Mouse (Mus musculus) midbrain, embryonic 14.5 days (tissue): ENCODE measurements around the gene Psmf1. TPM values are rescaled to one million over a fixed set of nuclear protein-coding genes. Genes with fewer than 3 reads are reported as not detected.

Experiments
- ATAC-seq: fragments of 200-750 bp; cut with Nextera tagmentation; 2 replicates; pipeline ENCODE4 v1.8.0; 2017; ENCODE audit warnings: moderate number of reproducible peaks, moderate library complexity; ENCODE audit not compliant: low FRiP score, low TSS enrichment
- DNase-seq: peaks from one replicate; pipeline ENCODE4 v3.0.0-alpha.2; 2015
- H3K27ac ChIP-seq: fragments of 300-500 bp; sonication (generic); replicated peaks from 2 replicates; pipeline ENCODE4 v1.5.1; 2014; ENCODE audit warnings: mild to moderate bottlenecking, low read depth, low read length, moderate library complexity
- H3K27me3 ChIP-seq: fragments of 300-500 bp; sonication (generic); 2 replicates; pipeline ENCODE4 v1.6.1; 2014; ENCODE audit warnings: low read length, control low read depth, mixed read lengths; ENCODE audit not compliant: control insufficient read depth, insufficient read depth
- H3K36me3 ChIP-seq: fragments of 300-500 bp; sonication (generic); 2 replicates; pipeline ENCODE4 v1.6.1; 2014; ENCODE audit warnings: low read length, control low read depth; ENCODE audit not compliant: control insufficient read depth, insufficient read depth
- H3K4me1 ChIP-seq: fragments of 300-500 bp; sonication (generic); 2 replicates; pipeline ENCODE4 v1.6.1; 2014; ENCODE audit warnings: mild to moderate bottlenecking, antibody characterized with exemption, low read length, control low read depth; ENCODE audit not compliant: control insufficient read depth, insufficient read depth
- H3K4me2 ChIP-seq: fragments of 300-500 bp; sonication (generic); 2 replicates; pipeline ENCODE4 v1.6.1; 2014; ENCODE audit warnings: mild to moderate bottlenecking, low read length, moderate library complexity
- H3K4me3 ChIP-seq: fragments of 300-500 bp; sonication (generic); replicated peaks from 2 replicates; pipeline ENCODE4 v1.5.1; 2014; ENCODE audit warnings: low read depth, low read length
- H3K9ac ChIP-seq: fragments of 300-500 bp; sonication (generic); replicated peaks from 2 replicates; pipeline ENCODE4 v1.6.1; 2014; ENCODE audit warnings: mild to moderate bottlenecking, low read length, moderate library complexity
- H3K9me3 ChIP-seq: fragments of 300-500 bp; sonication (generic); 2 replicates; pipeline ENCODE4 v1.6.1; 2016; ENCODE audit warnings: low read length, control low read depth, mixed read lengths; ENCODE audit not compliant: control insufficient read depth
- WGBS: fragments of 180-500 bp; shearing (Covaris S2); extraction: QIAGEN DNeasy Blood & Tissue Kit; methylation state at CpG from one replicate; pipeline ENCODE4 v1.1.7; 2014; 5-methylcytosine and 5-hydroxymethylcytosine counted together
- polyA plus RNA-seq: library from polyadenylated mRNA; unstranded; fragments of >200 nt; fragmentation: Nextera tagmentation; extraction: Ambion mirVana; gene quantifications from 2 replicates; pipeline ENCODE4 v1.2.1, GENCODE M21; 2014

The Psmf1 gene
- polyA plus RNA-seq, 1 experiment from 2014 or later = 69.1 TPM

DNA sequence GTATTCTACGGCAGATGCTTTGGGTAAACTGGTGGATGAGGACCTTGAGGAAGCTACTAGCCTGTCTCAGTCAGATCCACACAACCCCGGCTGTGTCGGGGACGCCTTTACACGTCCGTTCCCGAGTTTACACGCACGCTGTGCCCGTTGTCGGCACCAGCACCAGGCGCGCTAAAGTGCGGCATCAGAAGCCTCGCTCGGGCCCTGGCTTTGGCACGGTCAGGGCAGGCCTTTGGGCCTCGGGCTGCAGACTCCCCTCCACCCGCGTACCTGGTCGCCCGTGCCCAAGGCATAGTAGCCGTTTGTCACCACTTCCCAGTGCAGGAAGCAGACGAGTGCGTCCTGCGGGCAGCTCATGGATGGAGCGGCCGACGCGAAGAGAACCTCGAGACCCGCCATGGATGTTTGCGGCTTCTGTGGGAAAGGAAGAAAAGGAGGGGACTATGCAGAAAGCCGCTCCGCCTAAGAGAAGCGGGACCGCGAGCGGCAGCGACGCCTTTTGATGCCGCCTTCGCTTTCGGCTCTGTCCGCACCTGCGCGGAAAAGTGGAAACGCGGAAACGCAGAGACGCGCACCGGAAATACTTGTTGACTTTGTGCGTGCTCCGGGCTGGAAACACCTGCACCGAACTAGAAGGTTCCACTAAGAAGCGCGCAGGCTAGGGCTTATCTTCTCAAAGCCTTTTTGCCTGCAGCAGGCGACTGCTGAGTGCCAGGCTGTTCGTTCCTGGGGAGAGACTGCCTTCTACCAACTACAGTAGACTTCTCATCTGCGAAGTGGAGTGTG, 3.1 kb downstream of the Psmf1 start:
- ATAC-seq (peak; percentile 94), DNase-seq (peak; percentile 96)
- WGBS = under 1% methylated on average over 61 of the region's 61 CpGs
- Histone ChIP-seq H3K27me3 (no peaks in the 10 kb centered on the region), H3K4me3 (peak overlapping the region; percentile 90), H3K36me3 (no peaks in the 10 kb centered on the region), H3K4me1 (peaks cover 14% of the 10 kb centered on the region), H3K9ac (peak overlapping the region; percentile 82), H3K4me2 (peak overlapping the region; percentile 88), H3K27ac (peak overlapping the region; percentile 81), H3K9me3 (no peaks in the 10 kb centered on the region)

DNA sequence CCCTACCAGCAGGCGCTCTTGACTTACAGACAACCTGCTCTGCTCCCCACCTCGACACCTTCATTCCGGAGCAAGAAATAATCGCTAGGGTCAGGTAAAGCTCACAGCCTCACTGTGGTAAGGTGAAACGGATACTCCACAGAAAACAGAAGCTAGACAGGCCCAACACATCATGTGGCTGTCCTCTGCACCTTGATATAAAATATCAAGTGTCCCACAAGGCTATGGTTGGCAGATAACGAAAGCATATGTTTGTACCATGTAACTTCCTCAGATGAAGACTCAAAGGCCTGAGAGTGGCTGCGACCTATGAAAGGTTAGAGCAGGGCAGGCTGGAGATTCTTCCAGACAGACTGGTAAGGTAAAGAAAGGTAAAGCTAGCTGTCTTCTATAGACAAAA, 4.5 kb downstream of the Psmf1 start:
- Histone ChIP-seq H3K9ac (no peak overlapping the region; the same call in 1 of the 2 replicates), H3K27ac (no peak overlapping the region), H3K4me3 (no peak overlapping the region), H3K4me2 (peak overlapping the region; percentile 88), H3K4me1 (peaks cover 14% of the 10 kb centered on the region), H3K36me3 (peaks cover 9% of the 10 kb centered on the region), H3K27me3 (no peaks in the 10 kb centered on the region), H3K9me3 (no peaks in the 10 kb centered on the region)
- no peak for DNase-seq
- ATAC-seq = no peak
- 93% methylated on average over 7 of the region's 7 CpGs for WGBS

DNA sequence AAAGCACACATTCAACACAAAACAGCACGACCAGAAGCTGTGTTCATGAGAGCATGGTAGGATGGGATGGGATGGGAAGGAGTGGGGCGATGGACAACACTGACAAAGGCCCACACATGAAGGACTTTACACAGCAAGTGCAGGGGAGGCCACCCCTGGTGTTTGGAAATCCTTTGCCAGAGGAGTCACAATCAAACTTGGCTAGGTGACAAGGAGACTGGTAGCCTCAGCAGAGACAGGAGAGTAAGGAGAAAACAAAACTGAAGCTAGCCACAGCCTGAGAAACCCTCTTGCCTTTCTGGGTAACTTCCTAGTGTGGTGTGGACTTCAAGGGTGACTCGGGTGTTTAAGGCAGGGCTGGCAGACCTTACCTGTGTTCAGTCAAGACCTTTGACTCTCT, 4.9 kb downstream of the Psmf1 start:
- peaks cover 14% of the 10 kb centered on the region for H3K4me1 ChIP-seq
- no peak overlapping the region; the same call in 1 of the 2 replicates for H3K4me2 ChIP-seq
- peaks cover 13% of the 10 kb centered on the region for H3K36me3 ChIP-seq
- DNase-seq (no peak), ATAC-seq (no peak)
- H3K4me3 ChIP-seq = no peak overlapping the region
- H3K9me3 ChIP-seq = no peaks in the 10 kb centered on the region
- no peak overlapping the region for H3K9ac ChIP-seq
- 94% methylated on average over 3 of the region's 3 CpGs for WGBS
- H3K27me3 ChIP-seq = no peaks in the 10 kb centered on the region
- H3K27ac ChIP-seq = no peak overlapping the region

DNA sequence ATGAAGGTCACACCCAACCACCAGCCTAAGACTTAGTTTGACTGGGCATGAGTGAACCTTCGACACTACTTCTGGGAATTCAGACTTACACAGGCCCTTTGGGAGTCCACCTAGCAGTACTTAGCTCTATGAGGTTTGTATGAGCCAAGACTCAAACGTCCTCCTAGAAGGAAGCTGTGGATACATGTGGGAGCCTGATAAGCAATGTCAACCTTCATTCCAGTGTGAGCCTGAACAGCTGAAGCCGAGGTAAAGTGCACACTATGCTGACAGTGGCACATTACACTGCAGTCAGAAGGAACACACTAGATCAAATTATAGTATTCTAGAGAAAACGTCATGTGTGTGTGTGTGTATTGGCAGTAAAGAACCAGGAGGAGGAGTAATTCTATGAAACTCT, 5.5 kb downstream of the Psmf1 start:
- Histone ChIP-seq H3K4me3 (no peak overlapping the region), H3K9me3 (no peaks in the 10 kb centered on the region), H3K27me3 (no peaks in the 10 kb centered on the region), H3K4me1 (peaks cover 14% of the 10 kb centered on the region), H3K36me3 (peaks cover 19% of the 10 kb centered on the region), H3K27ac (no peak overlapping the region), H3K4me2 (no peak overlapping the region), H3K9ac (no peak overlapping the region)
- DNase-seq (no peak), ATAC-seq (no peak)
- 92% methylated on average over 4 of the region's 4 CpGs for WGBS

DNA sequence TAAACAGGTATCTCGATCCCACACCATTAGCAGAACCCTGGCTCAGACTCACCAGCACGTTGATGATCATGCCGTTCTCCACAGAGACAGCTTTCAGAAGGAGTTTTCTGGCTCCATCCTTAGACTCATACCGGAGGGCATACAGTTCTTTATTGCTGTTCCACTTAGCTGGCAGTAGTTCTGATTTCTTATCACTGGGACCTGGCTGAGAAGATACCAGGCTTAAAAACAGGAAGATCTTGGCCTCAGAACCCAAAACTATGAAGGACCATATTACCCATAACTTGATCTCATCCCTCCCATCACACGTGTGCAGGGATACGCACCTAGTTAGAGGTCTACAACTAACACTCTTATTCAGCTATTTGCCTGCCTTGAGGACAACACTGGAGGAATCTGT, 8.6 kb downstream of the Psmf1 start:
- Histone ChIP-seq H3K27ac (no peak overlapping the region), H3K36me3 (peaks cover 34% of the 10 kb centered on the region), H3K4me3 (no peak overlapping the region), H3K4me1 (peaks cover 13% of the 10 kb centered on the region), H3K4me2 (no peak overlapping the region), H3K9me3 (no peaks in the 10 kb centered on the region), H3K27me3 (no peaks in the 10 kb centered on the region), H3K9ac (no peak overlapping the region)
- no peak for ATAC-seq
- no peak for DNase-seq
- WGBS = 95% methylated on average over 6 of the region's 6 CpGs

DNA sequence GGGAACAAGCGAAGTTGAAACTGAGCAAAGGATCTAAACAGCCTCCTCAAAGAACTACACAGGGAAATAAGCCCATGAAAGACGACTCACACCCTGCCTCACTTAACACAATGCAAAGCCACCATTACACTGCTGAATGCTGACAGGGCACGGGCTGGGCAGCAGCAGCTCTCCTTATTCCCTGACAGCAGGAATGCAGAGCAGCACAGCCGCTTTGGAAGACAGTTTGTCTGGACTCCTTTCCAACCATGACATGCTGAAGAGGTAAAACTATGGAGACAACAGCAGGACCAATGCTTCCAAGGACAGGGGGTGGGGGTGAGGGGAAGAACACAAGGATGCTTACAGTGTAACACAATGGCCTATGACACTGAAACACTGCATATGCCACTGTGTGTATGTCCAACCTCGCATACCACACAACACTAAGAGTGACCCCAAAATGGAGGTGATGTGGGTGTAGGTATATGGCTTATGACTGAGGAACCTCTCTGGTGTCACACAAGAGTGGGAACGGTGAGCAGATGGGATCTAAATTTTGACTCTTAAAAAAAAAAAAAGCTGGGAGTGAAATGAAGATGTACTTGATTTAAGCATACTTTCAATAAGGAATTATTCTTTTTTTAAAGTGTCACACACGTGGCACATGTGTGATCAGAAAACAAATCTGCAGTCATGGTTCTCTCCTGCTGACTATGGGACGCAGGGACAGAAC, 10.7 kb downstream of the Psmf1 start:
- no peak overlapping the region for H3K4me2 ChIP-seq
- no peaks in the 10 kb centered on the region for H3K27me3 ChIP-seq
- no peak overlapping the region for H3K27ac ChIP-seq
- DNase-seq (no peak), ATAC-seq (no peak)
- no peak overlapping the region for H3K9ac ChIP-seq
- no peaks in the 10 kb centered on the region for H3K4me1 ChIP-seq
- 90% methylated on average over 8 of the region's 8 CpGs for WGBS
- no peaks in the 10 kb centered on the region for H3K9me3 ChIP-seq
- H3K4me3 ChIP-seq = no peak overlapping the region
- H3K36me3 ChIP-seq = peaks cover 55% of the 10 kb centered on the region

DNA sequence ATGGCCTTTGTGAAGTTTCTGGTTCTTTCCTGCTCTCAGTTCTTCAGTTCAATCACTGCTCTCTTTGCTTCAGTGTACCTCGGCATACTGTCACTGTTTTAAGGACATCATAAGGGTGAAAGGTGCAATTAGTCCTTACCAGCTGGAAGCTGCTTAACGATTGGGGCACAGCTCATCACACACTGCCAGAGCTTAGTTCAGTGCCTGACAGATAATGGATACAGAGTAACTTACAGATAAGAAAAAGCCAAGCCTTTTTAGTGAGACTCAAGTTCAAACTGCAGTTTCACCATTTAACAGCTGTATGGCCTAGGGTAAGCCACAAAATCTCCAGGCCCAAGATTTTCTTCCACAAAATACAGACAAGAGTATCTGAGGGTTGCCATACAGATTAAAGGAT, 19.9 kb downstream of the Psmf1 start:
- no peaks in the 10 kb centered on the region for H3K9me3 ChIP-seq
- no peaks in the 10 kb centered on the region for H3K4me1 ChIP-seq
- ATAC-seq (no peak), DNase-seq (no peak)
- no peak overlapping the region for H3K27ac ChIP-seq
- H3K4me2 ChIP-seq = no peak overlapping the region
- WGBS = 97% methylated on average over 2 of the region's 2 CpGs
- no peaks in the 10 kb centered on the region for H3K27me3 ChIP-seq
- H3K4me3 ChIP-seq = no peak overlapping the region
- no peak overlapping the region for H3K9ac ChIP-seq
- peaks cover 86% of the 10 kb centered on the region for H3K36me3 ChIP-seq

DNA sequence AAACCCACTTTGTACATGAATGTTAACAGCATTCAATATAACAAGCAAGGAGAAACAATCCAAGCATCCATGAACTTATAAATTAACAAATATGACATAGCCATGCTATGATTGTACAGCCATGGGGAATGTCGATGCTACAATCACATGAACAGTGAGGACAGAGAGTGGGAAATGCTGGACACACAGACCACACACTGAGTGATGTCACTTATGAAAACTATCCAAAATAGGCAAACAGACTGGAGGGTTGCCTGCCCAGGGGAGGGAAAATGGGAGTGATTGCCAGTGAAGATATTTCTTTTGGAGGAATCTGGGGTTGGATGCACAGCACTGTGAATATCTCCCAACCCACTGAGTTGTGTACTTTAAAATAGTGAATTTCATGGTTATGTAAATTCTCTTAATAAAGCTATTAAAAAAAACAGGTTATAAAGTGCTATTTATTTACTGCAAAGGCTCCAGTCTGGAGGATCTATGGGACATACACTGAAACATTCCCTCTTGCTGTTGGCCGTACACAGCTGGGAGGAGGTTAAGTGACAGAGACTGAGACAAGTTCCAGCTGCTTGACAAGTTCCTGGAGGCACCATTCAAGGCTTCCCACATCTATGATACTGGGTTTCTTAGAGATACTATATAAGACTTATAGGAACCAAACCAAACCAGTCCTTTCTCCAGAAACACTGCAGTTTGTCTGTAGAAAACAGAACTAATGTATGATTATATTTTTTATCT, 27.5 kb downstream of the Psmf1 start:
- DNase-seq (no peak), ATAC-seq (no peak)
- H3K4me1 ChIP-seq = no peaks in the 10 kb centered on the region
- 92% methylated on average over 2 of the region's 2 CpGs for WGBS
- H3K27ac ChIP-seq = no peak overlapping the region
- H3K4me2 ChIP-seq = no peak overlapping the region
- peaks cover 64% of the 10 kb centered on the region for H3K36me3 ChIP-seq
- no peaks in the 10 kb centered on the region for H3K27me3 ChIP-seq
- H3K9ac ChIP-seq = no peak overlapping the region
- H3K4me3 ChIP-seq = no peak overlapping the region
- no peaks in the 10 kb centered on the region for H3K9me3 ChIP-seq
